Mouse (Mus musculus) layer of hippocampus, adult 2 months (tissue): ENCODE data around the gene Iars2. TPM values are rescaled to one million over a fixed set of nuclear protein-coding genes. Genes with fewer than 3 reads are reported as not detected.
A peak's percentile ranks its signal among the peaks of the same experiment; 100 is the strongest.

Experiments used
- DNase-seq, 2 experiments: peaks; one replicate each; pipeline ENCODE4 v3.0.0; 2022; ENCODE audit warnings: low spot score in 2 of 2
- H3K27ac ChIP-seq: fragments of 200-600 bp; 2 replicates; pipeline ENCODE4 v1.8.1; 2022
- H3K4me3 ChIP-seq: fragments of 200-600 bp; 2 replicates; pipeline ENCODE4 v1.8.1; 2022; ENCODE audit warnings: mild to moderate bottlenecking
- CTCF ChIP-seq: fragments of 200-600 bp; conservative IDR thresholded peaks from 2 replicates; pipeline ENCODE4 v1.8.1; 2022; ENCODE audit warnings: antibody characterized with exemption, mild to moderate bottlenecking, moderate library complexity
- total RNA-seq, 2 experiments: library from RNA; stranded (reverse); gene quantifications; 2 replicates each; pipeline ENCODE4 v1.2.3; 2021

Iars2 gene
- total RNA-seq, 2 experiments from 2014 or later: 29.9 to 34.3 TPM

DNA sequence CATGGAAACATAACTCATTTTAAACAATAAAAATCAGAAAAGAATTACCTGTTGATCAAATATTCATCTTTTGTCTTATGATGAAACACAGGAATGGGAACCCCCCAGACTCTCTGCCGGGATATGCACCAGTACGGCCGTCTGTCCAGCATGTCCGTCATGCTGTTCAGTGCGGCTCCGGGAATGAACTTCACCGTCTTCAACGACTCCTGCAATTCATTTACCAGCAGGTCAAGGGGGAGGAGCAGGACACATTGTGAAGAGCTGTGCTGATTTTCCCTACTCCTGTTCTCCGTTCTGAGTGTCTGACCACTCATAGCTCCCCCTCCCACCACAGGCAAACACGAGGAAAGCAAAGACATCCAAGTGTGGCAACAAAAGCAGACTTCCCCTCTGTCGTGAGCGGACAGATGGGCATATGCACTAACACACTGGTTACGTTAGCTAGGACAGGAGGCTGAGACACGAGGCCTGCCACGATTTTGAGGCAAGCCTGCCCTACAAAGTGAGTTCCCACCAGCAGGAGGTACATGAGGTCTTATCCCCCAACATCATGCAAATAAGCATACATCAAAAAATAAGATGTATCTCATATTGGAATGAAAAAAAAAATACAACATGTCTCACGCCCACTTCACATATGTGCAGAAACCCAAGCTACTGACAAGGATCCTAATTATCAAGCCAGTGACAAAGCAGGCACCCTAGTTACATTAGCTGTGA lies 13.2 kb downstream of the Iars2 start:
- no peak overlapping the region for H3K4me3 ChIP-seq
- DNase-seq: peak; percentile 43 to 77
- H3K27ac ChIP-seq: peak overlapping the region; percentile 54
- TF ChIP-seq CTCF: no peak

DNA sequence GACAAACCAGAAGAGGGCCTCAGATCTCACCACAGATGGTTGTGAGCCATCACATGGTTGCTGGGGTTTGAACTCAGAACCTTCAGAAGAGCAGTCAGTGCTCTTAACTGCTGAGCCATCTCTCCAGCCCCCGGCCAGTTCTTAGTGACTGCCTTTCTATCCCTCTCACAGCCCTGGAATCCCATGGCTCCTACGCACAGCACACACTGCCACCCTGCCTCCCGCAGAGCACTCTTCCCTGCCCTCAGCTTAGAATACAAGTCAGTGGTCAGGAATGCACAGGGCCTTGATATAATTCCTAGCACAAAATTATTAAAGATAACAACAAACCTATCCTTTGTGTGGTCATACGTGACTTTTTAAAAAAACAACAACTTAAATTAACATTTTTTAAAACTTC lies 14.7 kb downstream of the Iars2 start:
- Histone ChIP-seq H3K4me3 (no peak overlapping the region), H3K27ac (no peak overlapping the region)
- TF ChIP-seq CTCF: no peak
- DNase-seq: no peak

DNA sequence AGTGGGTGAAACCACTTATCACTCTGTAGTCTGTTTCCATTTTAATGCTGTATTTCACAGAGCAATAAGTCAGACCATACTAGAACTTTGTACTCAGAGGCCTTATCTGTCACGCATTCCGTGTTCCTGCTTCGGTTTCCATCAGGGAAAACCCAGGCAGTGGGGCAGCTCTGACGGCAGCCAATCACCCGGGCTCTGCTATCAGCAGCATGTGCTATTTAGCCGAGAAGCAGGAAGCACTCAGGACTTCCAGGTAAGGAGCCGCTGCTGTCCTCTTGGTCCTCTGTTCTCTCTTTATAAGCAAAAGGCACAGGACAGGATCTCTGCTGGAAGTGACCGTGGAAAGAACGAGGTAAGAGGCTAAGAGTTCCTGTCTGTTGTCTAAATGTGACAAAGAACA lies 17.2 kb downstream of the Iars2 start:
- Histone ChIP-seq H3K27ac (no peak overlapping the region), H3K4me3 (no peak overlapping the region)
- TF ChIP-seq CTCF: no peak
- DNase-seq: no peak

DNA sequence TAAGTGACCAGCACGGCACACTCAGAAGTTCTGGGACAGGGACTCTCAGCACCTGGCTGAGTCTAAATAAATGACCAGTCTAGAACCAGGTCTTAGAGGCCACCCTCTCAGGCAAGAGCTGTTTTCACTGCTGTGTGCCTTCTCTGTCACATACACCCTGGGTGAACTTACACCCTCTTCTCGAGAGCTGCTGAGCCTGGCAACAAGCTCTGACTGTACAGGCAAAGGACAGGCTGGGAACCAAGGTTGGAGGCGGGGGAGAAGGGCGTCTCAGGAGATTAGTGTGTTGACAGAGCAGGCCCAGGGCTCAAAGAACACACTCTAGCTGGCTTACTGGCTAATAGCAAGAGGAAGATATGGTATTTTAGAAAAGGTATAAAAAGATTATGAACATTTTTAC lies 20.3 kb downstream of the Iars2 start:
- Histone ChIP-seq H3K27ac (no peak overlapping the region), H3K4me3 (no peak overlapping the region)
- TF ChIP-seq CTCF: no peak
- no peak for DNase-seq

DNA sequence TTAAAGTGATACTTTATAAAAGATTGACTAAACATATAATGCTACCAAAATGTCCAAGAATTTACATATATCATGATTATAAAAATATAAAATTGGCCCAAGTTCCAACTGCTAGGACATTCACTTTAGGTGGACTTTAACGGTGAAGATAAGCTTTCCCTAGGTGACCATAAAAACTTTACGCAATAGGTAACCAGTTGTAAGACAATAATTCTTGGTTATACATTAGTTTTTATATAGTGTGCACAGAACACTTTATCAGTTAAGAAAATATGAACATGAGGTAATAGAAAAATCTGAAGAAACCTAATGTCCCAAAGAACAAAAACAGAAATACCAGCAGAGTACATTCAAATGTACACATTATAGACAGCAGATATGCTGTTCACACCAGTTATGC lies 20.9 kb downstream of the Iars2 start:
- Histone ChIP-seq H3K27ac (no peak overlapping the region), H3K4me3 (no peak overlapping the region)
- no peak for TF ChIP-seq CTCF
- no peak for DNase-seq

DNA sequence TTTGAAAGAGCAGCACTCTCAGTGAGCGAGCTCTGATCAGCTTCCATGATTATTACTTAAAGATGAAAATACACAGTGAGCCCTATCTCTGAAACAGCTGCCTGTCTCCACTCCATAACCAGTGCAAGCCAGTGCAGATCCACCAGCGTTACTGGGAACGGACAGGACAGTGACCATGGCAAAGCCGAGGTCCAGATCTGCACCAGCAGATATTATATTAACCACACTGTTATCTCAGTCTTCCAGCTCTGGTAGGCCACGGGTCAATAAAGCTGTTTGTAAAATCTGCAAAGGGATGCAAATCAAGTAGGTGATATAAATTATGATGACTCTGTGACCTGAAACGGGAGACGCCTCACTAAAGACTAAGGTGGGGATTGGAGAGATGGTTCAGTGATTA lies 21.6 kb downstream of the Iars2 start:
- no peak for TF ChIP-seq CTCF
- Histone ChIP-seq H3K4me3 (no peak overlapping the region), H3K27ac (no peak overlapping the region)
- no peak for DNase-seq

DNA sequence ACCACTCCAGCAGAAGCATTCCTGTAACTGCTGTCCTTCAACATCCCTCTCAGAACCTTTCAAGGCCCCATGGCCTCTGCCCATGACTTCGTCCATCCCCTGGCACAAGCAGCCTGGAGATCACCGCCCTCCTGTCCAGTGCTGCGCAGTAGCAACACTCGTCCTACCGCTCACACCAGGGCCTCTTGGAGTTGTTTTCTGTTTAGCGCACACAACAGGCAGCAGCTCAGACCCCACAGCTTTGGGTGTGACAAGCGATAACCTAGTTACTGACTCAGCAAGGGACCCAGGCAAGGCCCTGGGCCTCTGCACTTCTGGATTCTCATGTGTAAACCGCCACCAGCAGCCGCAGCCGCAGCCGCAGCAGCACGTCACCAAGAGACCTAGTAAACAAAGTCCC lies 22.4 kb downstream of the Iars2 start:
- Histone ChIP-seq H3K4me3 (no peak overlapping the region), H3K27ac (no peak overlapping the region)
- no peak for DNase-seq
- TF ChIP-seq CTCF: no peak

DNA sequence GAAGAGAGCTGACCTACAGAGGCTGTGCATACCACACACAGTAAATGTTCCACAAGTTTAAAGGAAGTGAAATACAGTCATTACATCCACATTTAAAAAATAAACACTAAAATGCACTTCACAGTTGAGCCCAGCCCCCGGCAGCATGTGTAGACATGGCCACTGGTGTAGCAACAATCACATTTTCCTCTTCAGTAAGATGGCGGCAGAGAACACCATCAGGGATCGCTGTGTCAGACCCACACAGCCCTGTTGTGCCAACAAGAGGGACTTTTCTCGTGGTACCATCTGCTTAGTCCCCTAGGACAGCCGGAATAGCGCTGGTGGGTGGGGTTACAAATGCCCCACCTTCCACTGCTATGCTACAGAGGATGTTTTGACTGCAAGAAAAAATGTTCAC lies 26.4 kb downstream of the Iars2 start:
- Histone ChIP-seq H3K27ac (no peak overlapping the region), H3K4me3 (no peak overlapping the region)
- DNase-seq: no peak
- TF ChIP-seq CTCF: no peak

DNA sequence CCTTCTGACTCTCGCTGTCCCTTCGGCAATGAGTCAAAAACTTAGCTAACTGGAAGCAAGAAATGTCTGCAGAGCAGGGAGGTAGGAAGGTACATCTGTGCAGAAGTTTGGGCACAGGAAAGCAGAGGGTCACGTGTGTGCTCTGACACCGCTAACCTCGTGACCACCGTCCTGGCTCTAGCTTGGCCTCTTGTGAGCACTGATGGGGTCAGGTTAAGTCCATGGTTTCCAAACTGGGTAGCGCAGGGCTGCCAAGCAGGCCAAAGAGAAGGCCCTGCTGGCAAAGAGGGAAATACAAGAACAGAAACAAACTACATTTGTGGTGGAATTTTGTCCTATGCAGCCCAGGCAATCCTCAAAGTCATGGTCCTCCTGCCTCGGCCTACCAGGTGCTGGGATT lies 30.7 kb downstream of the Iars2 start:
- no peak for TF ChIP-seq CTCF
- no peak overlapping the region for H3K27ac ChIP-seq
- H3K4me3 ChIP-seq: no peak overlapping the region
- no peak for DNase-seq

DNA sequence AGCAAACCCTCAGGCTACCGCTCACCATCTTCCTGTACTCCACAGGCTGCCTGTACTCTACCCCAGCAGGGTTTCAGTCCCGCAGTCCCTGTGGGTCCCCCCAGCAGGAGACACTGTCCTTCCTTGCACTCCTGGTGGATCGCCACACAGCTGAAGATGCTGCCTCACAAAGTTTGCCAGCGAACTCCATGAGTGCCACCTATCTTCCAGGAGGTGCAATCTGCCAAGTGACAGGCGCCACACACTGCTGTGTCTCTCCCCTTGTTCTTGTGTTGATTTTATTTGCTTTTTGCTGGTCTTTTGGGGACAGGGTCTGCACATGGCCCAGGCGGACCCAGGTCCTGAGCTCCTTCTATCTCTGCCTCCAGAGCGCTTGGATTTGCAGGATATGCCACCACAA lies 32.3 kb downstream of the Iars2 start:
- no peak for DNase-seq
- no peak for TF ChIP-seq CTCF
- Histone ChIP-seq H3K4me3 (no peak overlapping the region), H3K27ac (no peak overlapping the region)

DNA sequence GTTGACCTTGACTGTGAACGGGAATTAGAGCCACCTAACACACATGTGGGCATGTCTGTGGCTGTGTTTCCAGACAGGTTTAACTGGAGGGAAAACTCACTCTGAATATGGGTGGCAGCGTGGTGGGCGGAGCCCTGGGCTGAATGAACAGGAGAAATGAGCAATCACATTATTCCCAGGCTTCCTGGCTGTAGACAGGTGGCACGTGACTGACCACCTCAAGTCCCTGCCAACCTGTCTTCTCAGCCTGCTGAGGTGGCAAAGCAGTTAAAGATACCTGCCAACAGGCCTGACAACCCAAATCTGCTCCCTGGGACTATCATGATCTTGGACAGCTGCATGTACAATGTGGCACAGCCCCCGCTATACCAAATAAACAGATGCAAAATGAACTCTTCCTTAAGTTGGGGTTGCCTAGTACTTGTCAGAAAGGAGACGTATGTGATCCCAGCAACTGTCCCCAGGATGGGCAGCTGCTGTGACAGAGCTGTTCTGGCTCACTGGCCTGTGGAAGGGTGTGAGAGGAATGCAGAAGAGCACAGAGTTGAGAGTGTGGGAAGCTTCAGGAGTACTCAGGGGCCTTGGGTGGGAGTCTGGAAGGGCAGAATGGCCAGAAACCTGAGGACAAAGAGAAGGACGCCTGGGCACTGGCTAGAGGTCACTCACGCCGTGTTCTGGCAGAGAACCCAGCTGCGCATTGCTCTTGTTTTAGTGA lies 36.4 kb downstream of the Iars2 start:
- no peak for TF ChIP-seq CTCF
- no peak overlapping the region for H3K27ac ChIP-seq
- no peak overlapping the region for H3K4me3 ChIP-seq
- no peak for DNase-seq

DNA sequence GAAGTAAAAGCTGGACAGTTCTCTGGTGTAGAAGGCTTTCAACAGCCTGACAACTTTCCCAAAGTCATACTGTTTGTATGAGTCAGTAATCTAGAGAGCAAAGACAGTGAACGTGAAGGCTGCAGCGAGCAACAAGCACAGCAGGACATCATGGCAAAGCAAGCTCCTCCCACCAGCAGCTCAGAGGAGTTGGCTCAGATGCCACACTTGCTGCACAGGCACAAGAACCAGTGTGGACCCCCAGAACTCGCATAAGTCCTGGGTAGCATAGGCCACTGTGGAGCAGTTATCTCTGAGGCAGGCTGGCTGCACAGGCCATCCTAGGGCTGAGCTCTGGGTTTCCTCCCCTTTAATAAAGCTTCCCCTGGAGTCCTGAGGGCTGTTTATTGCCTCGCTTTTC lies 37.9 kb downstream of the Iars2 start:
- H3K4me3 ChIP-seq: no peak overlapping the region
- no peak for TF ChIP-seq CTCF
- no peak overlapping the region for H3K27ac ChIP-seq
- DNase-seq: no peak

DNA sequence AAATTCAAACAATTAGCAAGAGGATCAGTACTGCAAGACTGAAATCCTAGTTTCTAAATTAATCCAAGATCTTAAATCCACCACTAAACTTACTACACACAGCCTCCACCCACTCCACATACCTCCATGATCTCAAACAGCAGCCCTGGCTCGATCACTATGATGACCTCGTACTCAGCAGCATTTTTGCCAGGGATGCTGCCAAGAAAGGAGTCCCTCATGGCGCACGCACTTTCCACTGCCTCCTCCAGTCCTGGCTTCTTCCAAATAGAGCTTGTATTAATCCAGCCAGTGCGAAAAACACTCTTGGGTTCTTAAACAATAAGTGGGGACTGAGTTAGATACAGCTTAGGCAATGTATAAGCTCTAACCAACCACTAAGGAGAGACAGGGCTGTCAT lies 40.0 kb downstream of the Iars2 start:
- Histone ChIP-seq H3K27ac (no peak overlapping the region), H3K4me3 (no peak overlapping the region)
- TF ChIP-seq CTCF: no peak
- DNase-seq: no peak

DNA sequence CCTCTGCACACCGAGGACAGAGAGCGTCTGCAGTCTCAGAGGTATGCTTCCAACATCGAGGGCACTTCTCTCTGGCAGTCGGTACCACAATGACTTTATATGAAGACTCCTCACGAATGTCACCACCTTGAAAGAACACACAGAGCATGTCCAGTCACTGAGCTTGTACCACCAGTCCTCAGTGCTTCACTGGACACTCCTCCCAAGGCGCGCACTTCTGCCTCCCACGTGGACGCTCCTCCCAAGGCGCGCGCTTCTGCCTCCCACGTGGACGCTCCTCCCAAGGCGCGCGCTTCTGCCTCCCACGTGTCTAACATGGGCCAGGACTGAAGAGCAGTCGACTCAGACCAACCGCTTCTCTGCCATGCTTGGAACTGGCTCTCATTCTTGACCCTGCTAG lies 42.1 kb downstream of the Iars2 start:
- Histone ChIP-seq H3K27ac (no peak overlapping the region), H3K4me3 (no peak overlapping the region)
- no peak for DNase-seq
- TF ChIP-seq CTCF: no peak
